Mouse (Mus musculus): ENCODE data around the gene Tmem156. TPM values are rescaled to one million over a fixed set of nuclear protein-coding genes. Genes with fewer than 3 reads are reported as not detected.

The Tmem156 gene
- 1.1 and 1.6 TPM in 2 replicates for polyA plus RNA-seq (2015; fragmentation: Nextera tagmentation; extraction: Ambion mirVana)

DNA sequence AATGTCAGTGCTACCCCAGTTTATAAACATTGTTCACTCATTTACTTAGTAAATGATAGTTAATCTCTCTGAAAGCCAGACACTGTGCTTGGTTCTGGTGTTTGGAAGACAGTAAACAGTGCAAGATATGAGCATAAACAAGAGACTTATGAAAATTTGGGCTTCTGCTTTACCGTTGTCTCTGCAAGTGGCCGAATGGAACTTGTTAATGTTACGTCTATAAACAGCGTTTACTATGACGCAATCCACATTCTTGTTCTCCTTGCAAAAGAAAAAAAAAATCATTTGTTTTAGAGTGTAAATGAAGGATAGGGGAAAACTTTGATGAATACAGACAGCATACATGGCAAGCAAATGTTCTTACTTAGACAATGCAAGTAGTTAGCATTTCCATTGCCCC, at the start of gene Tmem156:
Gene Tmem156, minus strand, starts transcription at position 212 of the 400 bp plus-strand sequence.
- 21% methylated on average over 5 of the region's 5 CpGs for WGBS
- H3K27ac ChIP-seq (replicated peaks), result peak within 1 kb of the TSS; percentile 35; the same call in 1 of the 2 replicates
- H3K4me3 ChIP-seq (ENCODE audit: low read depth, low read length), result no peak within 1 kb of the TSS
- no peak within 1 kb of the TSS for H3K9ac ChIP-seq (ENCODE audit: low read length)
- ATAC-seq (ENCODE audit: low FRiP score, low TSS enrichment), result peak; percentile 15; the same call in 1 of the 2 replicates
- H3K4me2 ChIP-seq (replicated peaks; ENCODE audit: low read depth), result 0 out of 2 replicates have a peak within 1 kb of the TSS, but pooled peaks have one; percentile 11
- H3K4me1 ChIP-seq (replicated peaks; ENCODE audit: control insufficient read depth, insufficient read depth), result no peaks in the 10 kb centered on the region; the same call in 1 of the 2 replicates
- no peaks in the 10 kb centered on the region for H3K27me3 ChIP-seq (ENCODE audit: control insufficient read depth, insufficient read depth, low read length)
- DNase-seq (ENCODE audit: low spot score), result no peak
- no peak for TF ChIP-seq EP300 (optimal IDR thresholded peaks at IDR 0.05)
- no peak for TF ChIP-seq CTCF (IDR thresholded peaks at IDR 0.05; ENCODE audit: low read depth)
- H3K36me3 ChIP-seq (ENCODE audit: control insufficient read depth, insufficient read depth, low read length), result no peaks in the 10 kb centered on the region
- H3K9me3 ChIP-seq (ENCODE audit: control insufficient read depth, low read length), result no peaks in the 10 kb centered on the region

DNA sequence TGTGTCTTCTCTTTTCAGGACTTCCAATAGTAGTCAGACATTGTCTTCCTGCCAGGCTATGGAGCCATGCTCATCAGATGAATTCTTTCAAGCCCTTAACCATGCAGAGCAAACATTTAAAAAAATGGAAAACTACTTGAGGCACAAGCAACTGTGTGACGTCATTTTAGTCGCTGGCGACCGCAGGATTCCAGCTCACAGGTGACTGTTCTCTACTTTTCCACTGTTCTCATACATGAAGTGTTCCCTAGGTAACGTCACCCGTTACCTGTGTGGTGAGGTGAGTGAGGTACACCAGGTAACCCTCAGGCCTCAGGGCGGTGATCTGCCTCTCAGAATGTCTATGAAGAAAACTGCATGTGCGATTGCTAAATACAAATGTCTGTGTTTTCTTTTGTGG, 49.3 kb upstream of the Tmem156 start:
- Histone ChIP-seq H3K9me3 (ENCODE audit: control insufficient read depth, low read length) (no peaks in the 10 kb centered on the region), H3K4me1 (replicated peaks; ENCODE audit: control insufficient read depth, insufficient read depth) (no peaks in the 10 kb centered on the region), H3K27me3 (ENCODE audit: control insufficient read depth, insufficient read depth, low read length) (no peaks in the 10 kb centered on the region), H3K4me2 (replicated peaks; ENCODE audit: low read depth) (no peak overlapping the region), H3K36me3 (ENCODE audit: control insufficient read depth, insufficient read depth, low read length) (peaks cover 8% of the 10 kb centered on the region), H3K4me3 (ENCODE audit: low read depth, low read length) (no peak overlapping the region), H3K9ac (ENCODE audit: low read length) (no peak overlapping the region), H3K27ac (replicated peaks) (no peak overlapping the region)
- ATAC-seq (ENCODE audit: low FRiP score, low TSS enrichment), result no peak
- 85% methylated on average over 8 of the region's 8 CpGs for WGBS
- DNase-seq (ENCODE audit: low spot score), result no peak
- no peak for TF ChIP-seq EP300 (optimal IDR thresholded peaks at IDR 0.05)
- TF ChIP-seq CTCF (IDR thresholded peaks at IDR 0.05; ENCODE audit: low read depth), result no peak

DNA sequence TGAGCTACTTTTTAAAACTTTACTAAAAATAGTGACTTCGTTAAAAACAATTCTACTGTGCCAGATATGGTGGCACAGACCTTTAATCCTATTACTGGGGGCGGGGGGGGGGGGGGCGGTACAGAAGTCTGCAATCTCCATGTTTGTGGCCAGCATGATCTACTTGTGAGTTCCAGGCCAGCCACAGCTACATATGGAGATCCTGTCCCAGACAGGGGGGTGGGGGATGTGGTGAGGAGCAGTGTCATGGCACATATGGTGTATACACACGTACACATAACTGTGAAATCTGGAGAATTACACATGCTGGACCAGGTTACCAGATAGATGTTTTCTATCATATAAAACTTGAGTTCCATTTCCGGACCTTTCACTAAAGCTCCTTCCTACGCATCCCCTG, 45.1 kb upstream of the Tmem156 start:
- TF ChIP-seq CTCF (IDR thresholded peaks at IDR 0.05; ENCODE audit: low read depth) (no peak), EP300 (optimal IDR thresholded peaks at IDR 0.05) (no peak)
- H3K9ac ChIP-seq (ENCODE audit: low read length), result no peak overlapping the region
- no peaks in the 10 kb centered on the region for H3K27me3 ChIP-seq (ENCODE audit: control insufficient read depth, insufficient read depth, low read length)
- WGBS, result 75% methylated on average over 6 of the region's 6 CpGs
- H3K4me3 ChIP-seq (ENCODE audit: low read depth, low read length), result no peak overlapping the region
- H3K4me1 ChIP-seq (replicated peaks; ENCODE audit: control insufficient read depth, insufficient read depth), result no peaks in the 10 kb centered on the region
- DNase-seq (ENCODE audit: low spot score) (no peak), ATAC-seq (ENCODE audit: low FRiP score, low TSS enrichment) (no peak)
- no peaks in the 10 kb centered on the region for H3K9me3 ChIP-seq (ENCODE audit: control insufficient read depth, low read length)
- H3K4me2 ChIP-seq (replicated peaks; ENCODE audit: low read depth), result no peak overlapping the region
- H3K27ac ChIP-seq (replicated peaks), result no peak overlapping the region
- H3K36me3 ChIP-seq (ENCODE audit: control insufficient read depth, insufficient read depth, low read length), result peaks cover 5% of the 10 kb centered on the region; the same call in 1 of the 2 replicates

DNA sequence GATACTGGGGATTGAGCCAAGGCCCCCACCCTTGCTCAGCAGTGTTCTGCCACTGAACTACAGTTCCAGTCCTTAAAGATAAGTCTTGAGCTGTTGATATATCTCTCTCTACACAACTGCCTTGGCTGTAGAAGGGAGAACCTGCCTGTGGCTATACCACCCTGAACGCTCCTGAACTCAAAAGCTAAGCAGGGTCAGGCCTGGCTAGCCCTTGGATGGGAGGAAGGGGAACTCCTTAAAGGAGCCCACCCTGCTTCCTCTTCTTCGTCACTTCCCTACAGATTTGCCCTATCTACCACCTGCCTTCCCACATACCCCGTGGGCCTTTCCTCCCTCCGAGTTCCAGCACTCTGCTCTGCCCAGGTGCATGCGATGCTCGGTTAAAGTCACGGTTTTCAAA, 44.2 kb upstream of the Tmem156 start:
- no peaks in the 10 kb centered on the region for H3K9me3 ChIP-seq (ENCODE audit: control insufficient read depth, low read length)
- H3K27ac ChIP-seq (replicated peaks), result no peak overlapping the region
- no peak overlapping the region for H3K9ac ChIP-seq (ENCODE audit: low read length)
- WGBS, result 81% methylated on average over 7 of the region's 7 CpGs
- no peak for TF ChIP-seq EP300 (optimal IDR thresholded peaks at IDR 0.05)
- TF ChIP-seq CTCF (IDR thresholded peaks at IDR 0.05; ENCODE audit: low read depth), result no peak
- ATAC-seq (ENCODE audit: low FRiP score, low TSS enrichment) (no peak), DNase-seq (ENCODE audit: low spot score) (no peak)
- no peaks in the 10 kb centered on the region for H3K4me1 ChIP-seq (replicated peaks; ENCODE audit: control insufficient read depth, insufficient read depth)
- H3K4me3 ChIP-seq (ENCODE audit: low read depth, low read length), result no peak overlapping the region
- H3K36me3 ChIP-seq (ENCODE audit: control insufficient read depth, insufficient read depth, low read length), result no peaks in the 10 kb centered on the region
- H3K27me3 ChIP-seq (ENCODE audit: control insufficient read depth, insufficient read depth, low read length), result no peaks in the 10 kb centered on the region
- H3K4me2 ChIP-seq (replicated peaks; ENCODE audit: low read depth), result no peak overlapping the region

DNA sequence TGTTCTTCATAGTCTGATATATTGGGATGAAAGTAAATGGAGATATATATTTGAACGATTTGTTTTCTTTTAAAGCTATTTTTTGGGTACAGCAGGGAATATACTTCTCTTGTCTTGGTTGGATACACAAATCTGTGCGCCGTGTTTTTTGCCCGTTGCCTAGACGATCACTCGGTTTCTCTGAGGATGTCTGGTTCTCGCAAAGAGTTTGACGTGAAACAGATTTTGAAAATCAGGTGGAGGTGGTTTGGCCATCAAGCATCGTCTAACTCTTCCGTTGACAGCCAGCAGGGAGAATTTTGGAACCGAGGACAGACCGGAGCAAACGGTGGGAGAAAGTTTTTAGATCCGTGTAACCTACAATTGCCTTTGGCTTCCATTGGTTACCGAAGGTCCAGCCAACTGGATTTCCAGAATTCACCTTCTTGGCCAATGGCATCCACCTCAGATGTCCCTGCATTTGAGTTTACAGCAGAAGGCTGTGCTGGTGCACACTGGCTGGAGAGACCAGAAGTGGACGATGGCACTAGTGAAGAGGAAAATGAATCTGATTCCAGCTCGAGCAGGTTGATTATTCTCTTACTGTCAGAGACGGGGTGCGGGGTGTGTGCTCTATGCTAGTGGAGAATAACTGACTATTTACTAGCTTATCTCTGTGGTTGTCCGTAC, 39.4 kb upstream of the Tmem156 start:
- Histone ChIP-seq H3K27me3 (ENCODE audit: control insufficient read depth, insufficient read depth, low read length) (no peaks in the 10 kb centered on the region), H3K27ac (replicated peaks) (no peak overlapping the region), H3K9ac (ENCODE audit: low read length) (no peak overlapping the region; the same call in 1 of the 2 replicates), H3K4me2 (replicated peaks; ENCODE audit: low read depth) (peak overlapping the region; percentile 44), H3K4me3 (ENCODE audit: low read depth, low read length) (peak overlapping the region; percentile 30), H3K36me3 (ENCODE audit: control insufficient read depth, insufficient read depth, low read length) (no peaks in the 10 kb centered on the region), H3K9me3 (ENCODE audit: control insufficient read depth, low read length) (no peaks in the 10 kb centered on the region), H3K4me1 (replicated peaks; ENCODE audit: control insufficient read depth, insufficient read depth) (no peaks in the 10 kb centered on the region)
- TF ChIP-seq CTCF (IDR thresholded peaks at IDR 0.05; ENCODE audit: low read depth), result no peak
- no peak for TF ChIP-seq EP300 (optimal IDR thresholded peaks at IDR 0.05)
- no peak for ATAC-seq (ENCODE audit: low FRiP score, low TSS enrichment)
- 34% methylated on average over 20 of the region's 20 CpGs for WGBS
- no peak for DNase-seq (ENCODE audit: low spot score)

DNA sequence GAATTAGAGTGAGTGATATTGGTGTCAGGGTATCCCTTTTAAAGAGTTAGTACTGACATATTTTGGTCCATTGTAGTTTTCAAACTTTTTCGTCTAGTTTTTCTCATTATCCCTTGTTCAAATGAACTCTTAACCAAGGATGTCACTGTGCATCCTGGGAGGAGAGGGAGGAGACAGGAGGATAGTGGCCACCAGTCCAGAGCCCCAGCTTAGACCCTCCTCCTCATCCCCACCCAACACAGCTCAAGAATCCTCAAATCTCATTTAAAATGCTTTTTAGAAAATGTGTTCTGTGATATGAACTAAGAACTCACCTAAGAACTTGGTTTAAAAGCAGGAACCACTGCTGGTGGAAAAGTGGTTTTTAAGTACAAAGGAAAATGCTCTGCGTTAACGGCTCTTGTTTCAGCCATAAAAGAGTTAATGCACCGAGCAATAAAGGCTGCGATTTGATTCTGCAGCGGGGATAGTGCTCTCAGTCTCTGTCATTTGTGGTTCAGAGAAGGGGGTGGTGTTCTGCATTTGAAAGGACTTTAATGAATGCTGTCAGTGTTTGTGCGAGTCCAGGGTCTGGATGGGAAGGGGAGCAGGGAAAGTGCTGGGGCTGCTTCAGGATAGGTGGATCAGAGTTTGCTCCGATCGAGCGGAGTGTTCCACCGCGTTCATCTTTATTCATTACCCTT, 38.7 kb upstream of the Tmem156 start:
- Histone ChIP-seq H3K27me3 (ENCODE audit: control insufficient read depth, insufficient read depth, low read length) (no peaks in the 10 kb centered on the region), H3K4me2 (replicated peaks; ENCODE audit: low read depth) (peak overlapping the region; percentile 44), H3K27ac (replicated peaks) (no peak overlapping the region), H3K4me3 (ENCODE audit: low read depth, low read length) (peak overlapping the region; percentile 30), H3K36me3 (ENCODE audit: control insufficient read depth, insufficient read depth, low read length) (no peaks in the 10 kb centered on the region), H3K9ac (ENCODE audit: low read length) (no peak overlapping the region), H3K9me3 (ENCODE audit: control insufficient read depth, low read length) (no peaks in the 10 kb centered on the region), H3K4me1 (replicated peaks; ENCODE audit: control insufficient read depth, insufficient read depth) (no peaks in the 10 kb centered on the region)
- DNase-seq (ENCODE audit: low spot score), result no peak
- no peak for TF ChIP-seq EP300 (optimal IDR thresholded peaks at IDR 0.05)
- TF ChIP-seq CTCF (IDR thresholded peaks at IDR 0.05; ENCODE audit: low read depth), result no peak
- whole genome bisulfite sequencing, result 12% methylated on average over 12 of the region's 12 CpGs
- ATAC-seq (ENCODE audit: low FRiP score, low TSS enrichment), result no peak

Data from stomach, postnatal 0 days (tissue).